Mouse (Mus musculus) forebrain, embryonic 11.5 days (tissue): ENCODE measurements around the gene Orm3. TPM values are rescaled to one million over a fixed set of nuclear protein-coding genes. Genes with fewer than 3 reads are reported as not detected.

Experiments
- ATAC-seq: fragments of 200-750 bp; cut with Nextera tagmentation; replicated peaks from 2 replicates; pipeline ENCODE4 v1.8.0; 2017; ENCODE audit warnings: moderate TSS enrichment; ENCODE audit not compliant: low FRiP score
- DNase-seq: peaks from one replicate; pipeline ENCODE4 v3.0.0-alpha.2; 2017; ENCODE audit warnings: low spot score
- H3K27ac ChIP-seq: fragments of 300-500 bp; sonication (generic); 2 replicates; pipeline ENCODE4 v1.5.1; 2014; ENCODE audit warnings: low read depth, low read length
- H3K27me3 ChIP-seq: fragments of 300-500 bp; sonication (generic); 2 replicates; pipeline ENCODE4 v1.6.1; 2014; ENCODE audit warnings: mild to moderate bottlenecking, low read length, mixed read lengths; ENCODE audit not compliant: control insufficient read depth, insufficient read depth
- H3K36me3 ChIP-seq: fragments of 300-500 bp; sonication (generic); 2 replicates; pipeline ENCODE4 v1.6.1; 2014; ENCODE audit warnings: mild to moderate bottlenecking, low read length, moderate library complexity, mixed read lengths; ENCODE audit not compliant: control insufficient read depth, insufficient read depth
- H3K4me1 ChIP-seq: fragments of 300-500 bp; sonication (generic); replicated peaks from 2 replicates; pipeline ENCODE4 v1.6.1; 2014; ENCODE audit warnings: low read length, mixed read lengths; ENCODE audit not compliant: control insufficient read depth, insufficient read depth
- H3K4me2 ChIP-seq: fragments of 300-500 bp; sonication (generic); 2 replicates; pipeline ENCODE4 v1.6.1; 2014; ENCODE audit warnings: low read depth, mild to moderate bottlenecking, low read length, moderate library complexity, mixed read lengths; ENCODE audit not compliant: severe bottlenecking
- H3K4me3 ChIP-seq: fragments of 300-500 bp; sonication (generic); 2 replicates; pipeline ENCODE4 v1.5.1; 2014; ENCODE audit warnings: low read depth, low read length
- H3K9ac ChIP-seq: fragments of 300-500 bp; sonication (generic); 2 replicates; pipeline ENCODE4 v1.6.1; 2014; ENCODE audit warnings: low read length
- H3K9me3 ChIP-seq: fragments of 300-500 bp; sonication (generic); 2 replicates; pipeline ENCODE4 v1.6.1; 2016; ENCODE audit warnings: low read length, mixed read lengths; ENCODE audit not compliant: control insufficient read depth
- WGBS: fragments of 180-500 bp; shearing (Covaris S2); extraction: QIAGEN DNeasy Blood & Tissue Kit; methylation state at CpG from one replicate; pipeline ENCODE4 v1.1.7; 2014; 5-methylcytosine and 5-hydroxymethylcytosine counted together
- polyA plus RNA-seq: library from polyadenylated mRNA; unstranded; fragments of >200 nt; fragmentation: Nextera tagmentation; extraction: Ambion mirVana; gene quantifications from 2 replicates; pipeline ENCODE4 v1.2.1, GENCODE M21; 2014

Orm3 gene
- polyA plus RNA-seq, 1 experiment from 2014 or later = not detected

GRCm38 (mm10) chr4:63377483-63377882 is 21.5 kb downstream of the Orm3 start:
- no peaks in the 10 kb centered on the region for H3K4me1 ChIP-seq
- H3K9ac ChIP-seq = no peak overlapping the region
- no peak for DNase-seq
- H3K4me2 ChIP-seq = no peak overlapping the region
- 67% methylated on average over 7 of the region's 7 CpGs for WGBS
- no peak overlapping the region for H3K27ac ChIP-seq
- ATAC-seq = no peak
- no peaks in the 10 kb centered on the region for H3K27me3 ChIP-seq
- no peaks in the 10 kb centered on the region for H3K9me3 ChIP-seq
- H3K4me3 ChIP-seq = no peak overlapping the region
- H3K36me3 ChIP-seq = peaks cover 2% of the 10 kb centered on the region; the same call in 1 of the 2 replicates

GRCm38 (mm10) chr4:63382676-63383369 is 26.9 kb downstream of the Orm3 start:
- Histone ChIP-seq H3K4me2 (no peak overlapping the region), H3K36me3 (no peaks in the 10 kb centered on the region; the same call in 1 of the 2 replicates), H3K9ac (no peak overlapping the region), H3K9me3 (no peaks in the 10 kb centered on the region), H3K4me1 (no peaks in the 10 kb centered on the region), H3K4me3 (no peak overlapping the region), H3K27ac (no peak overlapping the region), H3K27me3 (no peaks in the 10 kb centered on the region)
- 92% methylated on average over 4 of the region's 4 CpGs for WGBS
- ATAC-seq (no peak), DNase-seq (no peak)

- H3K27me3 ChIP-seq = no peaks in the 10 kb centered on the region
- no peaks in the 10 kb centered on the region for H3K9me3 ChIP-seq
- no peaks in the 10 kb centered on the region; the same call in 1 of the 2 replicates for H3K36me3 ChIP-seq
- no peak overlapping the region for H3K4me3 ChIP-seq
- H3K27ac ChIP-seq = no peak overlapping the region
- no peak for DNase-seq
- H3K4me2 ChIP-seq = no peak overlapping the region
- 90% methylated on average over 12 of the region's 12 CpGs for WGBS
- H3K4me1 ChIP-seq = peaks cover under 1% of the 10 kb centered on the region; the same call in 1 of the 2 replicates
- ATAC-seq = no peak
- no peak overlapping the region for H3K9ac ChIP-seq
Observed at GRCm38 (mm10) chr4:63383474-63383873, 27.5 kb downstream of the Orm3 start.

- Histone ChIP-seq H3K4me2 (no peak overlapping the region), H3K36me3 (no peaks in the 10 kb centered on the region; the same call in 1 of the 2 replicates), H3K27me3 (no peaks in the 10 kb centered on the region), H3K9me3 (no peaks in the 10 kb centered on the region), H3K9ac (no peak overlapping the region), H3K27ac (no peak overlapping the region), H3K4me1 (peaks cover 7% of the 10 kb centered on the region), H3K4me3 (no peak overlapping the region)
- no peak for ATAC-seq
- no peak for DNase-seq
- WGBS = 89% methylated on average over 4 of the region's 4 CpGs
Observed at GRCm38 (mm10) chr4:63384262-63384661, 28.3 kb downstream of the Orm3 start.

- DNase-seq (no peak), ATAC-seq (no peak)
- no peaks in the 10 kb centered on the region for H3K9me3 ChIP-seq
- H3K27ac ChIP-seq = no peak overlapping the region
- WGBS = 91% methylated on average over 3 of the region's 3 CpGs
- H3K4me1 ChIP-seq = peaks cover 16% of the 10 kb centered on the region
- no peak overlapping the region for H3K9ac ChIP-seq
- H3K4me3 ChIP-seq = no peak overlapping the region
- no peaks in the 10 kb centered on the region for H3K27me3 ChIP-seq
- H3K4me2 ChIP-seq = no peak overlapping the region
- H3K36me3 ChIP-seq = no peaks in the 10 kb centered on the region; the same call in 1 of the 2 replicates
Observed at GRCm38 (mm10) chr4:63385253-63385652, 29.3 kb downstream of the Orm3 start.

- H3K27ac ChIP-seq = no peak overlapping the region
- H3K9me3 ChIP-seq = no peaks in the 10 kb centered on the region
- H3K4me2 ChIP-seq = no peak overlapping the region
- H3K27me3 ChIP-seq = no peaks in the 10 kb centered on the region
- DNase-seq (no peak), ATAC-seq (no peak)
- H3K4me3 ChIP-seq = no peak overlapping the region
- no peak overlapping the region for H3K9ac ChIP-seq
- WGBS = 80% methylated on average over 11 of the region's 11 CpGs
- H3K4me1 ChIP-seq = peaks cover 18% of the 10 kb centered on the region
- no peaks in the 10 kb centered on the region; the same call in 1 of the 2 replicates for H3K36me3 ChIP-seq
Observed at GRCm38 (mm10) chr4:63385784-63386183, 29.8 kb downstream of the Orm3 start.

- no peak overlapping the region for H3K4me3 ChIP-seq
- DNase-seq = no peak
- ATAC-seq = no peak; the same call in 1 of the 2 replicates
- H3K27me3 ChIP-seq = no peaks in the 10 kb centered on the region
- H3K9ac ChIP-seq = no peak overlapping the region
- H3K4me2 ChIP-seq = no peak overlapping the region
- no peaks in the 10 kb centered on the region for H3K9me3 ChIP-seq
- WGBS = 82% methylated on average over 6 of the region's 6 CpGs
- H3K4me1 ChIP-seq = peaks cover 18% of the 10 kb centered on the region
- H3K27ac ChIP-seq = peak overlapping the region; percentile 60; the same call in 1 of the 2 replicates
- no peaks in the 10 kb centered on the region; the same call in 1 of the 2 replicates for H3K36me3 ChIP-seq
Observed at GRCm38 (mm10) chr4:63388029-63388428, 32.1 kb downstream of the Orm3 start.

GRCm38 (mm10) chr4:63389121-63389886 is 33.3 kb downstream of the Orm3 start:
- Histone ChIP-seq H3K27ac (peak overlapping the region; percentile 60), H3K9me3 (no peaks in the 10 kb centered on the region), H3K36me3 (no peaks in the 10 kb centered on the region; the same call in 1 of the 2 replicates), H3K4me2 (no peak overlapping the region), H3K4me3 (no peak overlapping the region), H3K27me3 (no peaks in the 10 kb centered on the region), H3K9ac (peak overlapping the region; percentile 14), H3K4me1 (peaks cover 18% of the 10 kb centered on the region)
- ATAC-seq (peak; percentile 76), DNase-seq (peak; percentile 67)
- 10% methylated on average over 8 of the region's 8 CpGs for WGBS
